Mouse (Mus musculus) cerebellum, adult 2 months (tissue): Measurements from ENCODE around the gene Shank2.

Experiments
- CTCF ChIP-seq: fragments of 200-500 bp; IDR thresholded peaks from 2 replicates; pipeline ENCODE4 v1.5.1; 2011; ENCODE audit warnings: low read depth, mild to moderate bottlenecking, control low read depth, low read length, moderate library complexity, borderline replicate concordance; ENCODE audit not compliant: insufficient read depth
- POLR2A ChIP-seq: fragments of 200-500 bp; IDR thresholded peaks from 2 replicates; pipeline ENCODE4 v1.6.1; 2011; ENCODE audit warnings: low read length, control low read depth, borderline replicate concordance; ENCODE audit not compliant: insufficient read depth

DNA sequence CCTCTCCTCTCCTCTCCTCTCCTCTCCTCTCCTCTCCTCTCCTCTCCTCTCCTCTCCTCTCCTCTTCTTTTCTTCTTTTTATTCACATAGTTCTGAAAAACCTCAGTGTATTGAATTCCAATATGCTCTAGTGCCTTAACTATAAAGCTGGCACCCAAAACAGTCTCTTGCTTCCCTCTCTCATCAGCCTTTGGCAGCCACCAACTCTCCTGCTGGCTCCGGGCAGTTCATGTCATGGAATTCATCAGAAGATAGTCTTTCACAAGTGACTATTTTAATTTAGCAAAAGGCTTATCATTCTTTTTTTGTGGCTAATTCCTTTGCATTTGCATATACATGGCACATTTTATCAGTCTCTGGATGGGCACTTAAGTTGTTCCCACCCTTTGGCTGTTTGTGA is 203.4 kb downstream of the Shank2 start:
- TF ChIP-seq CTCF, result no peak
- TF ChIP-seq POLR2A, result no peak
